Mouse (Mus musculus) heart, postnatal 10 days (tissue): ENCODE data around the gene Gm10251. TPM values are rescaled to one million over a fixed set of nuclear protein-coding genes. Genes with fewer than 3 reads are reported as not detected.
A peak's percentile ranks its signal among the peaks of the same experiment; 100 is the strongest.
"Not testable (repeated sequence)": the region's sequence is repeated elsewhere in the genome, so short reads cannot be mapped to it uniquely, and the experiment has no call there.

Experiments used
- DNase-seq, 2 experiments: peaks; one replicate each; pipeline ENCODE4 v3.0.0; 2021
- intact Hi-C: fragments of 180-260 bp; cut with DNase I; formaldehyde crosslinking; loops from one replicate; pipeline ENCODE4 v1.15.1; 2025
- total RNA-seq, 2 experiments: library from RNA; stranded (reverse); gene quantifications; 2 replicates each; pipeline ENCODE4 v1.2.3; 2021

Gm10251 gene
- total RNA-seq, result not detected

GRCm38 (mm10) chr14:6684070-6684469 lies at the start of gene Gm10251:
Gm10251 (minus strand) TSS chr14:6684170.
- intact Hi-C loops, result not testable (repeated sequence)

DNA sequence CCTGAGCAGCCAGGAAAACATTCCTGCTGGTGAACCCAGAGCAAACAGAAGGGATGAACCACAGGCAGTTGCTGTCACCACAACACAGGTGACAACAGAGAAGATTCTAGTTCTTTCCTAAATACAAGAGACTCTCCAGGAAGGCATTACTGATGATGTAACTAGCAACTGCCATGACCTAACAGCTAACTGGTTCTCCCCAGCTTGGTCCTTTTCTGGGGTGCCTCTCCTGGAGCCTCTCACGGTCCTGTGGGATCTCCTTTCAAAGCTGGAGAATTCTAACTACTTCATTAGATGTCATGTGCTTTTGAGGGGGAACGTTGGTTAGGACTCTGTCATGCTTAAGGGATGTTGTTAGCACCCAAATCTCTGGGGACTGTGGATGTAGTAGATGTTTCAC lies 36.2 kb upstream of the Gm10251 start, which contains the start of gene Gm8050:
Gm8050 (minus strand) TSS at position 101 of the 400 bp plus-strand sequence.
- intact Hi-C loops, DNase-seq: not testable (repeated sequence)

More at GRCm38 (mm10) chr14:6684070-6684469, at the start of gene Gm10251:
- not testable (repeated sequence) for DNase-seq

GRCm38 (mm10) chr14:6622318-6622717 lies 61.7 kb downstream of the Gm10251 start, which contains the start of gene Gm3460:
Gm3460 (minus strand) TSS chr14:6622418.
- intact Hi-C loops, DNase-seq: not testable (repeated sequence)

GRCm38 (mm10) chr14:6606436-6606835 lies 77.5 kb downstream of the Gm10251 start:
- peak; percentile 0 to 6 for DNase-seq
- intact Hi-C loops, result not testable (repeated sequence)

GRCm38 (mm10) chr14:6605004-6605403 lies 79.0 kb downstream of the Gm10251 start:
- intact Hi-C loops, result not testable (repeated sequence)

DNA sequence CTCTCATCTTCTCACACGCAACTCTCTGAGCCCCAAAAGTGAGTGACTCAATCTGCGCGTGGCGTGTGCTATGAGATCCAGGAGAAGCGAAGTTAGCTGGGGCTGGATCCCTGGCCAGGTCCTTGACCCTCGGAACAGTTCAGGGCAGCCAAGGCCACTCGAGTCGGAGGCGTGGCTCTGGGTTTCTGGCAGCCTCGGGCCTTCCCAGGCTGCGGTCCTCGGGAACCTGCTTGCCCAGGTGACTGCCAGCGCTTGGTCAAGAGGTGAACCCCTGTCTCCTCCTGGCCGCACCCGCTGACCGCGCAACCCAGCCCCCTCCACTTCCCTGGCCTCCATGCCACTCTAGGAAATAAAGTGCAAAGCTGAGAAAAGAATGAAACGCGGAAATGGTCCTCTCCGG lies 79.4 kb downstream of the Gm10251 start:
- intact Hi-C loops, result not testable (repeated sequence)
- DNase-seq, result peak; percentile 2

More at GRCm38 (mm10) chr14:6605004-6605403, 79.0 kb downstream of the Gm10251 start:
- DNase-seq, result peak; percentile 15 to 20

GRCm38 (mm10) chr14:6590513-6590912 lies 93.5 kb downstream of the Gm10251 start, which contains the start of gene Gm3629:
Gm3629 (minus strand) TSS chr14:6590613.
- DNase-seq, intact Hi-C loops: not testable (repeated sequence)

Other genes starting within 250 kb of the Gm10251 start
- gene Gm3594, start 239.6 kb downstream of the Gm10251 start, total RNA-seq, result not detected
- gene Gm8356, start 146.9 kb downstream of the Gm10251 start, total RNA-seq, result not detected
- gene Gm3629, start 93.6 kb downstream of the Gm10251 start, total RNA-seq, result 1 to 10 TPM; 1.2 to 1.4 TPM
- not detected for gene Gm3460, start 61.8 kb downstream of the Gm10251 start, total RNA-seq
- gene Gm8050, start 36.1 kb upstream of the Gm10251 start, total RNA-seq, result not detected
- gene Gm3636, start 58.2 kb upstream of the Gm10251 start, total RNA-seq, result 1 to 10 TPM; 1.0 to 1.9 TPM
- under 1 TPM; 0.17 to 0.34 TPM for gene Gm8362, start 90.2 kb upstream of the Gm10251 start, total RNA-seq
- gene Gm3642, start 156.1 kb upstream of the Gm10251 start, total RNA-seq, result not detected
- 1 to 10 TPM in 1 of 2 experiments, under 1 TPM in 1; 0.74 to 1.1 TPM for gene Gm3667, start 205.8 kb upstream of the Gm10251 start, total RNA-seq